Mouse (Mus musculus) lung, postnatal 0 days (tissue): ENCODE data around the gene Mmp13. TPM values are rescaled to one million over a fixed set of nuclear protein-coding genes. Genes with fewer than 3 reads are reported as not detected.

Source experiments
- ATAC-seq: fragments of 200-750 bp; cut with Nextera tagmentation; 2 replicates; pipeline ENCODE4 v1.8.0; 2017; ENCODE audit warnings: moderate library complexity
- DNase-seq: peaks from one replicate; pipeline ENCODE4 v3.0.0-alpha.2; 2016; ENCODE audit warnings: low spot score
- H3K27ac ChIP-seq: fragments of 300-500 bp; sonication (generic); 2 replicates; pipeline ENCODE4 v1.5.1; 2014; ENCODE audit warnings: antibody characterized with exemption, mild to moderate bottlenecking, low read length, mixed read lengths
- H3K27me3 ChIP-seq: fragments of 300-500 bp; sonication (generic); replicated peaks from 2 replicates; pipeline ENCODE4 v1.6.1; 2014; ENCODE audit warnings: low read length, mixed read lengths; ENCODE audit not compliant: insufficient read depth
- H3K36me3 ChIP-seq: fragments of 300-500 bp; sonication (generic); 2 replicates; pipeline ENCODE4 v1.6.1; 2014; ENCODE audit warnings: low read length, mixed read lengths; ENCODE audit not compliant: insufficient read depth
- H3K4me1 ChIP-seq: fragments of 300-500 bp; sonication (generic); 2 replicates; pipeline ENCODE4 v1.6.1; 2014; ENCODE audit warnings: antibody characterized with exemption, low read depth, low read length, mixed read lengths; ENCODE audit not compliant: insufficient read depth
- H3K4me2 ChIP-seq: fragments of 300-500 bp; sonication (generic); replicated peaks from 2 replicates; pipeline ENCODE4 v1.6.1; 2014; ENCODE audit warnings: low read depth, mild to moderate bottlenecking, low read length, moderate library complexity, mixed read lengths
- H3K4me3 ChIP-seq: fragments of 300-500 bp; sonication (generic); 2 replicates; pipeline ENCODE4 v1.5.1; 2014; ENCODE audit warnings: low read depth, low read length
- H3K9ac ChIP-seq: fragments of 300-500 bp; sonication (generic); replicated peaks from 2 replicates; pipeline ENCODE4 v1.6.1; 2014; ENCODE audit warnings: low read depth, mild to moderate bottlenecking
- H3K9me3 ChIP-seq: fragments of 300-500 bp; sonication (generic); 2 replicates; pipeline ENCODE4 v1.6.1; 2016; ENCODE audit warnings: low read length, mixed read lengths
- CTCF ChIP-seq: IDR thresholded peaks from 2 replicates; pipeline ENCODE4 v1.5.1; 2016; ENCODE audit warnings: antibody characterized with exemption, mild to moderate bottlenecking
- EP300 ChIP-seq: IDR thresholded peaks from 2 replicates; pipeline ENCODE4 v1.6.1; 2016; ENCODE audit warnings: antibody characterized with exemption, mild to moderate bottlenecking, control low read depth
- WGBS: fragments of 180-500 bp; shearing (Covaris S2); extraction: QIAGEN DNeasy Blood & Tissue Kit; methylation state at CpG from one replicate; pipeline ENCODE4 v1.1.7; 2014; 5-methylcytosine and 5-hydroxymethylcytosine counted together
- polyA plus RNA-seq: library from polyadenylated mRNA; unstranded; fragments of >200 nt; fragmentation: Nextera tagmentation; extraction: Ambion mirVana; gene quantifications from 2 replicates; pipeline ENCODE4 v1.2.1, GENCODE M21; 2015

The Mmp13 gene
- 0.11 and 0.14 TPM in 2 replicates for polyA plus RNA-seq

DNA sequence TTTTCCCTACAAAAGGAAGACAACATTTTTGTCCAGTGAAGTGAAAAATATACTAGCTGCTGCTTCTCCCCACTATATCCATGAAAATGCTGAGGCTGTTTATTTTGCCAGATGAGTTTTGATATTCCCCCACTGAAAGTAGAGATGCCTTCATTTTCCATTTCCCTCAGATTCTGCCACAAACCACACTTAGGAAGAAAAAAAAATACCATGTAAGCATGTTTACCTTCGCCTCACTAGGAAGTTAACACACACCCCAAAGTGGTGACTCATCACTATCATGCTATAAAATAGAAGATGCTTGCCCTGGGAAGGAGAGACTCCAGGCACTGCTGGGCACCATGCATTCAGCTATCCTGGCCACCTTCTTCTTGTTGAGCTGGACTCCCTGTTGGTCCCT is at the start of gene Mmp13:
Gene Mmp13, plus strand, starts transcription at position 301 of the 400 bp plus-strand sequence.
- 76% methylated on average over 1 of the region's 1 CpGs for WGBS
- Histone ChIP-seq H3K9ac (no peak within 1 kb of the TSS), H3K4me1 (no peaks in the 10 kb centered on the region), H3K4me2 (no peak within 1 kb of the TSS), H3K27me3 (no peaks in the 10 kb centered on the region), H3K27ac (no peak within 1 kb of the TSS), H3K36me3 (no peaks in the 10 kb centered on the region), H3K9me3 (no peaks in the 10 kb centered on the region), H3K4me3 (no peak within 1 kb of the TSS)
- ATAC-seq (no peak), DNase-seq (peak; percentile 4)
- TF ChIP-seq EP300 (no peak), CTCF (no peak)

DNA sequence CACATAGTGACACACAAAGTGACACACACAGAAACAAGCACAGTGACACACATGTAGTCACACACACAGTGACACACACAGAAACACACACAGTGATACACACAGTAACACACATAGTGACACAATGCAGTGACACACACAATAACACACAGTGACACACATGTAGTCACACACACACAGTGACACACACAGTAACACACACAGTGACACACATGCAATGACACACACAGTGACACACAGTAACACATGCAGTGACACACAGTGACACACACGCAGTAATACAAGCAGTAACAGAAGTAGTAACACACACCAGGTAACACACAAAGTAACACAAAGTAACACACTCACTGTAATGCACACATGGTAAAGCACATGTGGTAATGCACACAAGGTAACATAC is 33.7 kb upstream of the Mmp13 start:
- H3K9me3 ChIP-seq: no peaks in the 10 kb centered on the region
- no peak for ATAC-seq
- TF ChIP-seq CTCF (no peak), EP300 (no peak)
- no peak for DNase-seq
- 91% methylated on average over 1 of the region's 1 CpGs for WGBS
- H3K4me2 ChIP-seq: no peak overlapping the region
- H3K4me1 ChIP-seq: no peaks in the 10 kb centered on the region
- H3K27me3 ChIP-seq: no peaks in the 10 kb centered on the region
- H3K27ac ChIP-seq: no peak overlapping the region
- H3K4me3 ChIP-seq: no peak overlapping the region
- H3K9ac ChIP-seq: no peak overlapping the region
- no peaks in the 10 kb centered on the region for H3K36me3 ChIP-seq

DNA sequence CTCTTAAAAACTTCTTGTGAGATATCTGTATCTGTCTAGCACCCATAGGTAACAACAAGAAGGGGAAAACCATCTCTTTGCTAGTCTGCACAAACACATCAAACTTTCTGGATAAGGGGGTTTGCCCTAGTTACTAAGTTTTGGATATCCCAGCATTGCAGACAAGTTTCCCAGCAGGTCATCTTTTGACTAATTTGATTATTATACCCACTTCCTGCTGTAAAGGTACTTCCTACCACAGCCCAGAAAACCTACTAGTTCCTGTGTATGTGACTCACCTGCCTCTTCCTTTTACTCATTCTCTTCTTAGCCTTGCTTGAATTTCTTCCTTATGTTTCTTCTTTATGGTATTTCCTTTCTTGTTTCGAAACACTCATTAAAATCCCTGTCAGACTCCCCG is 32.3 kb upstream of the Mmp13 start:
- H3K27ac ChIP-seq: no peak overlapping the region
- 72% methylated on average over 2 of the region's 2 CpGs for WGBS

DNA sequence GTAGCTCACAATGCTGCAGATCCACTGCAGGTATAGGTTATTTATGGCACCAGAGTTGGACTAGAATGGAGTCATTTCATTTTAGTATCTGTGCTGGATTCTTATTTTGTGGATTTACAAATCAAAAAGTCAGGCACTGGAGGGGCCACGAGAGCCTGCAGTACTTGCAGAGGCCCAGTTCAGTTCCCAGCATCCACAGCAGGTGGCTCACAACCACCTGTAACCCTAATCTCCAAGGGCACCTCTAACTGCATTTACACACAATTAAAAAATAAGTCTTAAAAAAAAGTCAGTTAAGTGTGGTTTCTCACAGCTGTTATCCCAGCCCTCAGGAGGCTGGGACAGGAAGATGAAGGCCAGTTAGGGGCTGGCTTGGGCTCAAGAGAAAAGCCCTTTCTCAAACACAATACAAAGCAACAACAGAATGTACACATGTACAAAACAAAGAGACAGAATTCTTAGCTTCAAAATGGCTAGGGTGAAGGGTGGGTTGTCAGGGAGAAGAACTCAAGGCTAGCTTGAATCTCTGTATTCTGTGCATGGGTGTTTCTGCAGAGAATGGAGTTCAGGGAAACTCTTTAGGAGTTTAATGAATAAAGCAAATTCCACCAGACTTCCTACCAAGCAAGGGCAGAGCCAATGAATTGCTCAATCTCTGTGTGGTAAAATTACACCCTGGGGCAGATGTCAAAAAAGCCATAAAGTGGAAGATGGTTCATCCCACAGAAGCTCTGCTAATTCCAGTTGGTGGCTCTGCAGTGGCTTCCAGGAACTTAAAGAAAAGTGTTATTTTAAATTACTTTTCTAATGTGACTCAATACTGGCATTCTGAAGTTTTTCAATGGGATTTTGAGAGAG is 19.3 kb upstream of the Mmp13 start:
- Histone ChIP-seq H3K9ac (no peak overlapping the region), H3K4me3 (no peak overlapping the region), H3K27ac (no peak overlapping the region), H3K36me3 (no peaks in the 10 kb centered on the region), H3K4me1 (no peaks in the 10 kb centered on the region), H3K9me3 (no peaks in the 10 kb centered on the region), H3K4me2 (no peak overlapping the region), H3K27me3 (no peaks in the 10 kb centered on the region)
- WGBS: 50% methylated on average over 1 of the region's 1 CpGs
- DNase-seq (no peak), ATAC-seq (no peak)
- TF ChIP-seq EP300 (no peak), CTCF (no peak)

More for the DNA sequence above, 32.3 kb upstream of the Mmp13 start:
- H3K36me3 ChIP-seq: no peaks in the 10 kb centered on the region
- no peaks in the 10 kb centered on the region for H3K9me3 ChIP-seq
- H3K9ac ChIP-seq: no peak overlapping the region
- no peaks in the 10 kb centered on the region for H3K27me3 ChIP-seq
- H3K4me2 ChIP-seq: no peak overlapping the region
- DNase-seq (no peak), ATAC-seq (no peak)
- H3K4me1 ChIP-seq: no peaks in the 10 kb centered on the region
- H3K4me3 ChIP-seq: no peak overlapping the region
- TF ChIP-seq EP300 (no peak), CTCF (no peak)

DNA sequence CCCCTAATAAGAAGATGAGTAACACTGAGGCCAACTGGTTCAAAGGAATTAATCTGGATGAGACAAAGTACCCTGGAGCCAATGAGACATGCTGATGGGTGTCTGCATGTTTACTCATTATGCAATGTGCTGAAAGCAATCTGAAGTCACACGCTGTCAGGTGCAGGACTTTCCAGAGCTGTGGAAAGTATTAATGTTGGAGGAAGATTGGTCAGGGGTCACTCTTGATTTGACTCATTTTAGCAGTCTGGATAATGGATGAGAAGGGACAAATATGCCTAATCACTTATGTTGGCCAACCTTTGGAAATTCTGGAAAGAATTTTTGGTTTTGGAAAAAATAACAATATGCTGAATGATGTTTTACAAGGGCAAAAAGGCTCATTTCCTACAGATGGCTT is 10.6 kb upstream of the Mmp13 start:
- ATAC-seq (no peak), DNase-seq (no peak)
- no peak overlapping the region for H3K4me2 ChIP-seq
- no peaks in the 10 kb centered on the region for H3K4me1 ChIP-seq
- TF ChIP-seq CTCF (no peak), EP300 (no peak)
- H3K4me3 ChIP-seq: no peak overlapping the region
- H3K36me3 ChIP-seq: no peaks in the 10 kb centered on the region
- H3K27me3 ChIP-seq: no peaks in the 10 kb centered on the region
- no peak overlapping the region for H3K9ac ChIP-seq
- WGBS: 89% methylated on average over 1 of the region's 1 CpGs
- H3K9me3 ChIP-seq: no peaks in the 10 kb centered on the region
- H3K27ac ChIP-seq: no peak overlapping the region

DNA sequence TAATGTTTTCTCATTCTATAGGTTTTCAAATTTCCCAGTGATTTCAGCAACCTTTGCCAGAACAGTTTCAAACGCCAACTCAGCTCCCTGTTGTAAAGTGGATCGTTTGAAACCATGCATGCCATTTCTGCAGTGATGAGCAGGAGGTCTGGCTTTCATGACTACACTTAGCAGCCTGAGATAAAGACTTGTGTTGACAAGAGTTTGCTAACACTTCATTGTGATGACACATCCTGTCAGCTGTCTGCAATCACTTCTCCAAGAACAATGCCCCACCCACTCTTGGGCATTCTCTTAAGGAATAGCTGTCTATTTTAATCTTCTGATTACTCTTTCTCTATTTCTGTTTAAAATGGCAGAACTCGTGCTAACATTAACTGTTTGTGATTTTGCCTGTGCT is 2.2 kb upstream of the Mmp13 start:
- TF ChIP-seq CTCF: no peak
- TF ChIP-seq EP300: peak; percentile 51; the same call in 1 of the 2 replicates
- Histone ChIP-seq H3K36me3 (no peaks in the 10 kb centered on the region), H3K4me2 (no peak overlapping the region), H3K9me3 (no peaks in the 10 kb centered on the region), H3K27me3 (no peaks in the 10 kb centered on the region), H3K9ac (no peak overlapping the region), H3K27ac (no peak overlapping the region), H3K4me1 (no peaks in the 10 kb centered on the region), H3K4me3 (no peak overlapping the region)
- peak; percentile 78 for DNase-seq
- ATAC-seq: peak; percentile 74
- WGBS: 14% methylated on average over 3 of the region's 3 CpGs
